Mouse (Mus musculus) spleen, postnatal 0 days (tissue): ENCODE data around the gene Gpsm3. TPM values are rescaled to one million over a fixed set of nuclear protein-coding genes. Genes with fewer than 3 reads are reported as not detected.

Source experiments
- polyA plus RNA-seq: library from polyadenylated mRNA; unstranded; fragments of >200 nt; fragmentation: Nextera tagmentation; extraction: Ambion mirVana; gene quantifications from 2 replicates; pipeline ENCODE4 v1.2.1, GENCODE M21; 2015

The Gpsm3 gene
- polyA plus RNA-seq: 43.9 and 63.3 TPM in 2 replicates

DNA sequence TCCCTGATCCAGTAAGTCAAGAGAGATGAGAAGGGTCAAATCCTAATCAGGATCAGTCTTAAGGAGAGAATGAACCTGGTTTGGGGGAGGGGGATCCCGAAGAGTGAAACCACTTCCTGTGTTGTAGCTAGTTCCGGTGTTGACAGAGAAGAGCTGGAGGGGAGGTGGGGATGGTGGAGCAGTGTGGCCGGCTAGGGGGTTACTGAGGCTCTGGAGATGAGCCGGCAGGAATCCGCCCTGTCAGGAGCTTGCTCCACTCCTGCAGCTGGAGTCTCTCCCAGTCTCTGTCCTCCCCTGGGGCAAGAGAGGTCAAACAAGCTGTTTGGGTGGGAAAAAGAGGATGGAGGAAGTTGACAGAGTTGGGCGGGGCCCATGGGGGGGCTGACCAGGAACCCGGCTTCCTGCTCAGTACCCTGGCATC lies at the start of gene Gpsm3:
Gene Gpsm3, plus strand, starts transcription at position 126 of the 421 bp plus-strand sequence.

DNA sequence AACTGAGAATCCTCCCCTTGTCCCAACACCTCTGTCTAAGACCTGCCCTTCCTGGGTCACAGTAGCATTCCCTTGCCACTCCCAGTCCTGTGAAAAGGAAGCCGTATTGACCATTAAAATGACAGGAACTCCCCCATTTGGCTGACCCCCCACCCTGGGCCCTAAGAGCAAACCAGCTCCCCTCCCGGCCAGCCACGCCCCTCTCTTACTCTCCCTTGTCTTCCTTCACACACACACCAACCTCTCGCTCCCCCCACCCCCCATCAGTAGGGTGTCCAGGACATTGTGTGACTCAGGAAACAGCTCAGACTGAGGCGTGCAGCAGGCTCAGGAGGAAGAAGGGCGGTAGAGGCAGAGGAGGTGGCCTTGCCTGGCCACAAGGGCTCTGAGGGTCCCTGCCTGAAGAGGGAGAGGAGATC lies 25.6 kb upstream of the Gpsm3 start, which contains the start of gene Notch4:
Gene Notch4, plus strand, starts transcription at position 266 of the 419 bp plus-strand sequence.

DNA sequence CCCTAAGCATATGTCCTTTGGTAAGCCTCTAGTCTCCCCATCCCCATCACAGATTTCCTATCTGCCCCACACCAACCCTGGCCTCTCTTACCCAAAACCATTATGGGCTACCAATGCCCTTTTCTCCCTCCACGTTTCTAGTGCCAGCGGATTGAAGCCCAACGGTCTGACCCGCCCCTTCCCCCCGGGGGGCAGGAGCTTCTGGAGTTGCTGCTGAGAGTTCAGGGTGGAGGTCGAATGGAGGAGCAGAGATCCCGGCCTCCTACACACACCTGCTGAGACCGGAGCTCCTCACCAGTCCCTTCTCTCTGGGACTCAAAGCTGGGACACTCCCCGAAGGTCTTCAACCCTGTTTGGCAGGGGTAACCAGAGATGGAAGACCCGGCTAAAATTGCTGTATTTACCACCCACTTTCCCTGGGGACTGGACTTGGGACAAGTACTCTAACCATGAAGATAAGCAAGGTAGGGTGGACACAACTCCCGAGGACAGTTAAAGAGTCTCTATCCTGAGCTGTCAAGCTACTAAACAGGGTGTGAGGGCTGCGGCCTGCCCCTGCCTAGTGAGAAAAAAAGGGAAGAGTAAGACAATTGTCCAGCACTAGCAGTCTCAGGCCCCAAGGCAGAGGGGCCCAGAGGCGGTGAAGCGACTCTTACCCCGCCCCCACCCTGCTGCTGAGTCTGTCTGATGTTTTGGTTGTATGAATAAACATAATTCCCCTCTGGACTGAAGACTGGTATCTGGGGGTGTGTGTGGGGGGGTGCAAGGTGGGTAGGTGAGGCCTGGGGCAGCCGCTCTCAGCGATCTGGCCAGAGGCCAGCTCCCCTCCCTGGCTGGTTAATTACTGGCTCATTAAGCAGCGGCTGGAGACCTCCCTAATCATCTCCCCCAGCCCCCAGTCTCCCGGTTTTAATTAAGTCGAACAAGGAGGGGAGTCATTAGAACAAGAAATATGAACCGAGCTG lies 1.7 kb downstream of the Gpsm3 start, which contains the start of gene Pbx2:
Gene Pbx2, plus strand, starts transcription at position 238 of the 965 bp plus-strand sequence.

DNA sequence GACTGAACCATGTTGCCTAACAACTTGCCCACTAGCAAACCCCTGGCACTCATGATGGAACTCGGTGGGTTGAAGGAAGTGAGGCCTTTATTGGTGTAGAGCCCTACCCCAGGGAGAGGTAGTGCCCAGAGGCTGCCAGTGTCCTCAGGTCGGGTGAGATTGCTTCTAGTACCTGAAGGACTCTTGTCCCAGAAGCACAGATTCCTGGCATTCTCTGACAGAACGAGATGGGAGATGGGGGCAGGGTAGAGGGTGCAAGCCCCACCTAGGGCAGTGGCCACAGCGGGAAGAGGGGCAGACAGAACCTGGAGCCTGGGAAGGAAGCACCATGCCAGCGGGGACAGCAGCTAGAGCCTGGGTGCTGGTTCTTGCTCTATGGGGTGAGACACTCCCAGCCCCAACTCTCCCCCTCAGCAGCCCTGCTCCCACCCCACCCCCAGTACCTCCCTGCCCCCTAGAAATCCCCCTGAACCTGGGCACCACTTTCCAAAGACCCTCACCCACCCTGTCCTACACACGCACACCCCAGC lies 8.0 kb downstream of the Gpsm3 start, which contains the start of gene Ager:
Gene Ager, plus strand, starts transcription at position 297 of the 530 bp plus-strand sequence.

DNA sequence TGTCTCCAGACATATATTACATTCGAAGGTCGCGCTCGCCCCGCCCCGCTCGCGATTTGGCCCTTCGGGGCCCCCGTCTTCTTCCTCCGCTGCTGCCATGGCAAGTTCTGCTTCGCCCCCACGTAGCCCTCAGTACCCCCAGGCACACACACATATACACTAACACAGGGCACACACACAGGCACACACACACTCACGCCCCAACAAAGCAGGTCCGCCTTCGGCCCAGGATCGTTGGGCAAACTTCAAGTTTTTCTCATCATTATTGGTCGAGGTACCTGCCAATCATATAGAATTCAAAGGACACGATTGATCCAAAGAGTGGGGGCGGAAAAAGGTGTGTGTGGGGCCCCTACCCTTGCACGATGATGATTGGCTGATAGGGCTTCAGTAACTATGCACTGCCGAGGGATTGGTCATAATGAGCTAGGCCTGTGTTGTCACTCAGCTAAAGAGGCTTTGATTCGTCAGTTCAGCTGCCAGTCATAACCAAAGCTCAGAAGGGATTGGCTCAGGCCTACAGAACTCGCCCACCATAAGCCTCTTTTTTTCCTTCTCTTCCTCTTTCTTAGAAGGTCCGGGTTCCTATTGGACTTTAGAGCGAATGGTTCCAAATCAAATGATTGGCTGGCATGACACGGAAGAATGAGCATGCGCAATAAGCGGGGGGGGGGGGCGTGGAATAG lies 13.9 kb downstream of the Gpsm3 start, which contains the start of gene Rnf5:
Gene Rnf5, minus strand, starts transcription at position 316 of the 686 bp plus-strand sequence.

DNA sequence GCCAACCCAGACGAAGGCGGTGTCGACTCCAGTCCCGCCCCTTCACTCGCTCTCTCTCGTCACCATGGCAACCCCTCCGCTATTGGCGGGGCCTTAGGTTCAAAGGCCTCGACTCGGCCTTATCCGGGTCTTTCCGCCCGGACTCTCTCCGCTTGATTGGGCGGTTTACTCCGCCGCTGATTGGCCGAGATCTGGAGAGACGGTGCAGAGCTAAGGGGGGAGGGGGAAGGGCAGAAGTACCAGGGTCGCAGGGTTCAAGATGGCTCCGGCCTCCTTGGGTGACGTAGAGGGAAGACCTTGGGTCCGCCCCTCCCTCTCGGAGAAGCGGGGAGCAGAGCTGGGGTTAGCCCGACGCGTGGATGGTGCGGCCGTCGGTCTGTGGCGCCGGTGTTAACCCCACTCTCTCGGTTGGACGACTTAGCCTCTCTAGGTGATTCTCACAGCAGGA lies 14.5 kb downstream of the Gpsm3 start, which contains the start of gene Agpat1:
Gene Agpat1, plus strand, starts transcription at position 202 of the 448 bp plus-strand sequence.

DNA sequence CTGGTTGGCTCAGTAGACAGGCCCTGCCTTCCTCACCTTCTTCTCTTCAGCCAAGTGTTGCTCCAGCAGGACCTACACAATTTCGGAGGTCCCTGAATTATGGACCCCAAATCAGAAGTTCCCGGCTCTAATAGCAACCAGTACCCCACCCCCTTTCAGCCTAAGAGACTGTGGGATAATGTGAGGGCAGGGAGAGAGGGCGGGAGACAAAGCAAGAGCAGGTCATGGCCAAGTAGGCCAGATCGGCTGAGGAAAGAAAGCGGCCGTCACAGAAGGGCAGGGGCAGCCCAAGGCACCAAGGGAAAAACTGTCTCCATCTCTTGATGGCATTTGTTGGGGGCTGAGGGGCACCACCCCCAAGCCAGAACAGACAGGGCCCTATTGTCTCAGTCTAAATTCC lies 26.3 kb downstream of the Gpsm3 start, which contains the start of gene Egfl8:
Gene Egfl8, minus strand, starts transcription at position 101 of the 400 bp plus-strand sequence.

DNA sequence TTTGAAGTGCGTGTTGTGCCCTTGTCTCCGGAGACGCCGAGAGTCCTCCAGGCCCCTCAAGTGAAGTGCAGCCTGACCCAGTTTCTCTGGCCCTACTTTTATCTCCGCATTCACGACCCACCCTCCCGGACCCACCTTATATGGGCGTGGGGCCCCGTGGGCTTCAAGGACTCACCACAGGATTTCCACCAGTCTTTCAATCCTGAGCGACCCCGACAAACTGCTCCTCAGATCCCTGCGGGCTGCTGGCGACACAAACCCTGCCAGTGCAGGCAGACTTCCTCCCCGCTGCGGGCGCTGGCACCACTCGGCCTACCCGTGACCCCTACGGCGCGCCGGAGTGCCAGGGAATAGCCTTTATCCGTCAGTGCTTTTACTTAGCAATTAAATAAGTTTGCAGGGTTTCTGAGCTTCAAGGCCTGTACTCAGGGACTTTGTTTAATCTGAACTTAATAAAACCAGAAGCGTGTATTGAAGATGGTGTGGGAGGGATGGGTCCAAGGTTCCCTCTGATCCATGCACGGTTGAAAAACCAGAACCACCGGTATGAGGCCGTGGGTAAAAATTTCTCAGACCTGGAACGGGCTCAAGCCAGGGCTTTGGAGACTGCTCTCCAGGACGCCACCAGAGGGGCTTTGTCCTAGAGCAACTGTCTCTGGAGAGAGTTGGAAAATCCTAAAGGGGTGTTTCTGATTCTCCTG lies 38.5 kb downstream of the Gpsm3 start, which contains the start of gene Ppt2:
Gene Ppt2, minus strand, starts transcription at position 568 of the 701 bp plus-strand sequence.

DNA sequence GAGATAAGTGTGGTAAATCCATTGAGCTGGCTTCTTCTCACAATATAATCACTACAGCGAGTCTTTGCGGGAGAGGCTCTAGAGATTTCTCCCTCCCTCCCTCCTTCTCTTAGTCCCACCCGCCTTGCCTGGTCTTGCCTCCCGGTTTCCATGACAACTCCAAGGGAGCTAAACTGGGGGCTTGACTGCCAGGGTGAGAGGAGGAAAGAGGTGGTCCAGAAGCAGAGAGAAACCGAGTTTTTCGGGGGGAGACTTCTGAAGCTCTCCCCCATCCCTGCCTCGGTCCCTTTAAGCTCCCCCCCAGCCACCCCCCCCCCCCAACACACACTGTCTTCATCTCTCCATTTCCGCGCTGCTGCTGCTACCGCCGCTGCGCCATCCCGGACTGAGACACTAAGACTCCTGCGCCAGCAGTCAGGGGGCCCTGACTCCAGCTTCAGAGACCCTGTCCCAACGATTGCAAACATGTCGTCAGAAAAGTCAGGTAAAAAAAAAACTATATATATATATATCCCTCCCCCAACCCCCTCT lies 39.7 kb downstream of the Gpsm3 start, which contains the start of gene Prrt1:
Gene Prrt1, plus strand, starts transcription at position 313 of the 531 bp plus-strand sequence.

Other genes with a start within 250 kb of the Gpsm3 start
- 0.20 and 0.27 TPM in 2 replicates for gene Btnl2, start 235.0 kb upstream of the Gpsm3 start, polyA plus RNA-seq
- 0.07 and 0.14 TPM in 2 replicates for gene Btnl1, start 212.7 kb upstream of the Gpsm3 start, polyA plus RNA-seq
- 0.20 and 0.57 TPM in 2 replicates for gene BC051142, start 191.0 kb upstream of the Gpsm3 start, polyA plus RNA-seq
- gene Btnl4, start 112.5 kb upstream of the Gpsm3 start, polyA plus RNA-seq: not detected in 2 replicates
- gene Btnl6, start 72.5 kb upstream of the Gpsm3 start, polyA plus RNA-seq: not detected in 2 replicates
- gene Notch4, start 25.5 kb upstream of the Gpsm3 start, polyA plus RNA-seq: 2.3 and 4.1 TPM in 2 replicates
- gene Pbx2, start 1.5 kb downstream of the Gpsm3 start, polyA plus RNA-seq: 7.4 and 9.3 TPM in 2 replicates
- 2.8 and 3.9 TPM in 2 replicates for gene Ager, start 8.1 kb downstream of the Gpsm3 start, polyA plus RNA-seq
- 70.9 and 75.6 TPM in 2 replicates for gene Rnf5, start 13.9 kb downstream of the Gpsm3 start, polyA plus RNA-seq
- 22.9 and 23.1 TPM in 2 replicates for gene Agpat1, start 14.5 kb downstream of the Gpsm3 start, polyA plus RNA-seq
- gene Egfl8, start 26.2 kb downstream of the Gpsm3 start, polyA plus RNA-seq: 2.1 and 2.8 TPM in 2 replicates
- gene Ppt2, start 38.7 kb downstream of the Gpsm3 start, polyA plus RNA-seq: 10.5 and 14.2 TPM in 2 replicates
- 0.11 and 0.19 TPM in 2 replicates for gene Prrt1, start 39.7 kb downstream of the Gpsm3 start, polyA plus RNA-seq
- 6.8 and 8.6 TPM in 2 replicates for gene Fkbpl, start 55.0 kb downstream of the Gpsm3 start, polyA plus RNA-seq
- gene Atf6b, start 57.3 kb downstream of the Gpsm3 start, polyA plus RNA-seq: 18.6 and 26.1 TPM in 2 replicates
- gene Tnxb, start 80.7 kb downstream of the Gpsm3 start, polyA plus RNA-seq: 2.2 and 3.9 TPM in 2 replicates
- gene C4b, start 154.1 kb downstream of the Gpsm3 start, polyA plus RNA-seq: 2.7 and 2.8 TPM in 2 replicates
- gene Cyp21a1, start 214.8 kb downstream of the Gpsm3 start, polyA plus RNA-seq: not detected in 2 replicates
- 33.1 and 34.3 TPM in 2 replicates for gene Stk19, start 247.1 kb downstream of the Gpsm3 start, polyA plus RNA-seq
- gene Dxo, start 247.2 kb downstream of the Gpsm3 start, polyA plus RNA-seq: 32.9 and 33.7 TPM in 2 replicates